Mouse (Mus musculus) spleen, adult 12 weeks (tissue): Measurements from ENCODE around the gene Bmper.

Experiments used
- DNase-seq: peaks from one replicate; pipeline ENCODE4 v3.0.0; 2022; ENCODE audit warnings: low spot score

The Bmper gene

GRCm38 (mm10) chr9:23436751-23437150, 213.9 kb downstream of the Bmper start:
- DNase-seq: no peak

- DNase-seq: no peak
Observed at GRCm38 (mm10) chr9:23438662-23439061, 215.8 kb downstream of the Bmper start.

- no peak for DNase-seq
Observed at GRCm38 (mm10) chr9:23442168-23442567, 219.3 kb downstream of the Bmper start.

- no peak for DNase-seq
Observed at GRCm38 (mm10) chr9:23444975-23445374, 222.1 kb downstream of the Bmper start.

GRCm38 (mm10) chr9:23447271-23447961, 224.5 kb downstream of the Bmper start:
- no peak for DNase-seq

- DNase-seq: no peak
Observed at GRCm38 (mm10) chr9:23453309-23453708, 230.4 kb downstream of the Bmper start.

GRCm38 (mm10) chr9:23457186-23457585, 234.3 kb downstream of the Bmper start:
- no peak for DNase-seq

GRCm38 (mm10) chr9:23460721-23461120, 237.8 kb downstream of the Bmper start:
- no peak for DNase-seq

- no peak for DNase-seq
Observed at GRCm38 (mm10) chr9:23462949-23463608, 240.2 kb downstream of the Bmper start.

- no peak for DNase-seq
Observed at GRCm38 (mm10) chr9:23464981-23465630, 242.2 kb downstream of the Bmper start.

- no peak for DNase-seq
Observed at GRCm38 (mm10) chr9:23469886-23470285, 247.0 kb downstream of the Bmper start.

- no peak for DNase-seq
Observed at GRCm38 (mm10) chr9:23485851-23486250, 263.0 kb downstream of the Bmper start.

- no peak for DNase-seq
Observed at GRCm38 (mm10) chr9:23486725-23487378, 264.0 kb downstream of the Bmper start.

- no peak for DNase-seq
Observed at GRCm38 (mm10) chr9:23488265-23488664, 265.4 kb downstream of the Bmper start.

- no peak for DNase-seq
Observed at GRCm38 (mm10) chr9:23495400-23495799, 272.5 kb downstream of the Bmper start.

- no peak for DNase-seq
Observed at GRCm38 (mm10) chr9:23497626-23498025, 274.8 kb downstream of the Bmper start.

- DNase-seq: no peak
Observed at GRCm38 (mm10) chr9:23533870-23534269, 311.0 kb downstream of the Bmper start.
